Mouse (Mus musculus) forebrain, embryonic 15.5 days (tissue): ENCODE measurements around the gene Cntnap5b. TPM values are rescaled to one million over a fixed set of nuclear protein-coding genes. Genes with fewer than 3 reads are reported as not detected.
"Not testable (repeated sequence)": the region's sequence is repeated elsewhere in the genome, so short reads cannot be mapped to it uniquely, and the experiment has no call there.

ENCODE experiments used
- ATAC-seq: fragments of 200-750 bp; cut with Nextera tagmentation; replicated peaks from 2 replicates; pipeline ENCODE4 v1.8.0; 2017; ENCODE audit warnings: mild to moderate bottlenecking, moderate TSS enrichment, moderate library complexity
- H3K27ac ChIP-seq: fragments of 300-500 bp; sonication (generic); replicated peaks from 2 replicates; pipeline ENCODE4 v1.5.1; 2015; ENCODE audit warnings: mild to moderate bottlenecking, inconsistent platforms
- H3K27me3 ChIP-seq: fragments of 300-500 bp; sonication (generic); 2 replicates; pipeline ENCODE4 v1.6.1; 2015; ENCODE audit warnings: inconsistent platforms
- H3K36me3 ChIP-seq: fragments of 300-500 bp; sonication (generic); 2 replicates; pipeline ENCODE4 v1.6.1; 2015; ENCODE audit warnings: mild to moderate bottlenecking, inconsistent platforms
- H3K4me1 ChIP-seq: fragments of 300-500 bp; sonication (generic); 2 replicates; pipeline ENCODE4 v1.6.1; 2015; ENCODE audit warnings: inconsistent platforms
- H3K4me2 ChIP-seq: fragments of 300-500 bp; sonication (generic); replicated peaks from 2 replicates; pipeline ENCODE4 v1.6.1; 2015; ENCODE audit warnings: mild to moderate bottlenecking, inconsistent platforms
- H3K4me3 ChIP-seq: fragments of 300-500 bp; sonication (generic); 2 replicates; pipeline ENCODE4 v1.5.1; 2015; ENCODE audit warnings: mild to moderate bottlenecking, inconsistent platforms
- H3K9ac ChIP-seq: fragments of 300-500 bp; sonication (generic); replicated peaks from 2 replicates; pipeline ENCODE4 v1.6.1; 2015; ENCODE audit warnings: mild to moderate bottlenecking, inconsistent platforms
- H3K9me3 ChIP-seq: fragments of 300-500 bp; sonication (generic); 2 replicates; pipeline ENCODE4 v1.6.1; 2016; ENCODE audit warnings: inconsistent platforms
- WGBS: fragments of 180-500 bp; shearing (Covaris S2); methylation state at CpG from one replicate; pipeline ENCODE4 v1.1.7; 2015; ENCODE audit warnings: mixed read lengths; 5-methylcytosine and 5-hydroxymethylcytosine counted together
- polyA plus RNA-seq: library from polyadenylated mRNA; unstranded; fragments of >200 nt; fragmentation: Nextera tagmentation; extraction: Ambion mirVana; gene quantifications from 2 replicates; pipeline ENCODE4 v1.2.1, GENCODE M21; 2015

The Cntnap5b gene
- polyA plus RNA-seq, 1 experiment from 2014 or later = 1.2 TPM

DNA sequence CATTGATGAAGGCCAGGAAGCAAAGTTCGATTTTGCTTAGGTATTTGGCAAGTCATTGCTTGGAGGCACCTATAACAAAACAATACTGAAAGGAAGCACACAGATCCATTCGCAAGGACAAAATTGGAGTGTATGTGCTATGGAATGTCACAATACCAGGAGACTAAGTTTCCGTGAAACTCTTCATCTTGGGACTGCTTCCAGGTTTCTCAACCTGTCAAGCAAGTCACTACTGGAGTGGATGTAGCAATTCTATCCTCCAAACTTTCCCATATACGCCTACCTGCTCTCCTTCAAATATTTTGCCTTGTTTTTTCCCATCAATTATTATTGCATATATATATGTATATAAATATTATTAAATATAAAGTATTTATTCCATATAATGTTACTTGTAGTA, 228.7 kb downstream of the Cntnap5b start:
- H3K4me2 ChIP-seq, H3K36me3 ChIP-seq, H3K4me3 ChIP-seq, H3K27me3 ChIP-seq, ATAC-seq, H3K27ac ChIP-seq, H3K4me1 ChIP-seq, H3K9me3 ChIP-seq, H3K9ac ChIP-seq: not testable (repeated sequence)
- 94% methylated on average over 4 of the region's 4 CpGs for WGBS

DNA sequence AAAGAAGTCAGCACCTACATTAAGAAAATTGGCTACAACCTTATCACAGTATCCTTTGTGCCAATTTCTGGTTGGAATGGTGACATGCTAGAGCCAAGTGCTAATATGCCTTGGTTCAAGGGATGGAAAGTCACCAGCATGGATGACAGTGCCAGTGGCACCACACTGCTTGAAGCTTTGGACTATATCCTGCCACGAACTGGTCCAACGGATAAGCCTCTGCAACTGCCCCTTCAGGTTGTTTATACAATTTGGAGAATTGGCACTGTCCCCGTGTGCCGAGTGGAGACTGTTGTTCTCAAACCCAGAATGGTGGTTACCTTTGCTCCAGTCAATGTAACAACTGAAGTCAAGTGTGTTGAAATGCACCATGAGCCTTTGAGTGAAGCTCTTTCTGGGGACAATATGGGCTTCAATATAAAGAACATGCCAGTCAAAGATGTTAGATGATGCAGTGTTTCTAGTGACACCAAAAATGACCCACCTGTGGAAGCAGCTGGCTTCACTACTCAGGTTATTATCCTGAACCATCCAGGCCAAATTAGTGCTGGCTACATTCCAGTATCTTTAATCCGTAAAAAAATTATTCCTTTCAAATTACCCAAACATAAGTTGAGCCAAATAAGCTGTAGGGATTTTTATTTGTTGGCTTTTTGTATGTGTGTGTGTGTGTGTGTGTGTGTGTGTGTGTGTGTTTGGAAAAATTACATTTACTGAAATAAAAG, 233.6 kb downstream of the Cntnap5b start:
- no peak overlapping the region for H3K9ac ChIP-seq
- H3K36me3 ChIP-seq = no peaks in the 10 kb centered on the region
- H3K9me3 ChIP-seq = no peaks in the 10 kb centered on the region
- no peak overlapping the region for H3K27ac ChIP-seq
- H3K4me2 ChIP-seq = no peak overlapping the region
- 75% methylated on average over 5 of the region's 5 CpGs for WGBS
- H3K4me3 ChIP-seq = no peak overlapping the region
- no peaks in the 10 kb centered on the region for H3K27me3 ChIP-seq
- no peak for ATAC-seq
- no peaks in the 10 kb centered on the region for H3K4me1 ChIP-seq

DNA sequence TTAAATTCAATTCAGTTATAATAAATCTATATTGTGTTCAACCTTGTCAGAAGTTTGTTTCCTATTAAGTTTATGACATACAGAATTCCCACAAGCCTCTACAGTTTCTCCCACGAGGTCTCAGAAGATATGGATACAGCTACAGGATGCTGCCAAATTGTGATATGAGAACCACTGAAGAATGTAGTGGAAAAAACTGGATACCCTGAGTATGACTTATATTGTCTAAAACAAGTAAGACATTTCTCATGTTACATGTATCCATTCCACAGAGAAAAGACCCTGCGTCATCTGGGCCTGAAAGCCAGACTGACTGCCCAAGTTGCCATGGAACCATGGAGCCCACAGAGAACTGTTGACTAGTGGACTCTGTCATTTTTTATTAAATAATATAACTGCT, 269.2 kb downstream of the Cntnap5b start:
- H3K27me3 ChIP-seq = no peaks in the 10 kb centered on the region
- no peak overlapping the region for H3K4me2 ChIP-seq
- no peaks in the 10 kb centered on the region for H3K9me3 ChIP-seq
- no peak for ATAC-seq
- WGBS = 85% methylated on average over 2 of the region's 2 CpGs
- no peak overlapping the region for H3K9ac ChIP-seq
- no peaks in the 10 kb centered on the region for H3K4me1 ChIP-seq
- no peaks in the 10 kb centered on the region for H3K36me3 ChIP-seq
- H3K4me3 ChIP-seq = no peak overlapping the region
- no peak overlapping the region for H3K27ac ChIP-seq

DNA sequence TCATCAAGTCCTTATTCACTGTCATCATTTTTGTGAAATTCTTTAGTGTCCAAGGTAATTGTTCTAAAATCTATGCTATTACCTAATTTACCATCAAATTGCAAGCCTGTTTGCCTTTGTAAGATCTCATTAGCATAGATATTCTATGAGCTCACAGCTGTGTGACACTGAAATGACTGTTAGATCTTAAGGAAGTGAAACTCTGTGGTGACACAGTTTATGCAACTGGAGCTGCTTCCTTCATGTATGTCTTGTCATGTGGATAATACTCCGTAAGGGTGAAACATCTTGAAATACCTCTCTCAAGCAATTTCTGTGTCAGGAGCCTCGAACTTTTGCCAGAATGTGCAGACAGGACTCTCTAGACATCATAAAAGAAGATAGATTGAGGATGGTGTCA, 307.2 kb downstream of the Cntnap5b start:
- 71% methylated on average over 2 of the region's 2 CpGs for WGBS
- ATAC-seq = no peak

DNA sequence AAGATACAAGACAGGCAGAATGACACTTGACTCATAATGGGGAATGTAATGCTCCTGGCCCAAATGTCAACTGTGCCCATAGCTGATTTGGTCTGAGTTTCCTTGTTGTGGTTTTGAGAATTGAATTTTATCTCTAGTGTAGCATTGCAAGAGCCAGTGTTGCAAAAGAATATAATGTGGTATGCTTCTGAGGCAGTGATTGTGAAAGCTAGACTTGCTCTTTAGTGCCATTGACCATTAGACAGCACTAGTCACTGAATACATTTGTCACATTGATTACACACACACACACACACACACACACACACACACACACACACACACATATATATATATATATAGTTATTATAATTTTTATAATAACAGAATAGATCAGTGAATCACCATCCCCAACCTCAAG, 328.0 kb downstream of the Cntnap5b start:
- ATAC-seq = no peak
- no peaks in the 10 kb centered on the region for H3K27me3 ChIP-seq
- H3K36me3 ChIP-seq = no peaks in the 10 kb centered on the region
- no peak overlapping the region for H3K4me3 ChIP-seq
- no peaks in the 10 kb centered on the region for H3K4me1 ChIP-seq
- no peak overlapping the region for H3K27ac ChIP-seq
- no peak overlapping the region for H3K4me2 ChIP-seq
- no peak overlapping the region for H3K9ac ChIP-seq
- H3K9me3 ChIP-seq = no peaks in the 10 kb centered on the region

More for the DNA sequence above, 307.2 kb downstream of the Cntnap5b start:
- Histone ChIP-seq H3K27me3 (no peaks in the 10 kb centered on the region), H3K9ac (no peak overlapping the region), H3K36me3 (no peaks in the 10 kb centered on the region), H3K4me1 (no peaks in the 10 kb centered on the region), H3K27ac (no peak overlapping the region), H3K9me3 (no peaks in the 10 kb centered on the region), H3K4me3 (no peak overlapping the region), H3K4me2 (no peak overlapping the region)

DNA sequence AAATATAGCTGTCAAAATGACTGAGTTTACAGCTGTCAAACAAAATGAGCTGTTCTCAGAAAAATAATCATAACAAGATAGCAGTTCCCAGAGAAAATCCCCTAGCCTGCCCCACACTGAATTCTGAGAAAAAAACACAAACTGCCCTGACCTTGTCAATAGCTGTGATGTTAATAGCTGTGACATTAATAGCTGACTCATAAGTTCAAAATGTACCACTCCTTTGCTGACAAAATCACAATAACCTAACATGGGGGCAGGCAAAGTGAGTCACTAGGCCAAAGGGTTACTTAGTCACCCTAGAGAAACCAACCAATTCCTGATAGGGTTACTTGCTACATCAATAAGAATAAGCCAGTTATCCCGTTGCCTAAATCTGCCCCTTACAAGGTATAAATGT, 328.5 kb downstream of the Cntnap5b start:
- Histone ChIP-seq H3K36me3 (no peaks in the 10 kb centered on the region), H3K4me2 (no peak overlapping the region), H3K4me1 (no peaks in the 10 kb centered on the region), H3K4me3 (no peak overlapping the region), H3K27ac (no peak overlapping the region), H3K27me3 (no peaks in the 10 kb centered on the region), H3K9ac (no peak overlapping the region), H3K9me3 (no peaks in the 10 kb centered on the region)
- 89% methylated on average over 1 of the region's 1 CpGs for WGBS
- ATAC-seq = no peak

DNA sequence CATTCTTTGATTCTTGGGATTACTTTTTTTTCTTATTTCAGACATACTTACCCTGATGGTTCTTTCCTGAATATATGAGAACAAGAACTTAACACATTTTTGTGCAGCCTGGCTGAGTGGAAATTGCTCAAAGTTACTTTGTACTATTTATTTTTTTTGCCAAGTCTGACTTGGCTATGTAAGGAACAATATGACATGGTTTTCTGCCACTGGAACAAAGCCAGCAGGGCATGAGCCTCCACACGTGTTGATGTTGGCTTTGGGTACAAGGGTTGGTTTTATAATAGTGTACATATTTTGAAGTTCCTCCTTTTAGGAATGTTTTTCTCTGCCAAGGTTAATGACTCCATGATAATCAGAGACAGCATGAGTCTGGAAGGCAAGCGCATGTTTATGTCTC, 331.8 kb downstream of the Cntnap5b start:
- H3K9me3 ChIP-seq = no peaks in the 10 kb centered on the region
- H3K4me3 ChIP-seq = no peak overlapping the region
- no peak overlapping the region for H3K4me2 ChIP-seq
- H3K4me1 ChIP-seq = no peaks in the 10 kb centered on the region
- no peaks in the 10 kb centered on the region for H3K36me3 ChIP-seq
- H3K27ac ChIP-seq = no peak overlapping the region
- no peak overlapping the region for H3K9ac ChIP-seq
- WGBS = 62% methylated on average over 2 of the region's 2 CpGs
- H3K27me3 ChIP-seq = no peaks in the 10 kb centered on the region
- ATAC-seq = no peak

DNA sequence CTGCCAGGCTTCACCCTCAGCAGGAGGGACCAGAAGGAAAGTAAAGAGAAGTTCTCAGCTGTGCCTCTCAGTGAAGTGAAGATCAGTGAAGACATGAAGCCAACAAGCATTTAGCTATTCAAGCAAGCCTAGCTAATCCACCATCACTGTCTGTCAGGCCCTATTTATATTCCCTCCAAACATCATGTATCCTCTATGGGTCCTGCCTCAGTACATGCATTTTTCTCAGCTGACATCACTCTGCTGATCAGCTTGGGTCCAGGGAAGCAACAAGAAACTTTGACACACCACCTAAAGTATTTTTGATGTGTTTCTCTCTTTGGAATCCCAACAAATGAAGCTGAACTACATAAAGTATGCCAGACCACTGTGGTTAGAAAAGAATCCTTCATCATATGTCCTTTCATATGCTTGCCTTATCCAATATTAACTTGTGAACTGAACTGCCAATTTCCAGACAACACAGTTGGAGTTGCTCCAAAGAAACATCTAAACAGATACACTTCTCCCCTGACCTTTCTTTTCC, 349.9 kb downstream of the Cntnap5b start:
- no peak for ATAC-seq
- H3K4me2 ChIP-seq = no peak overlapping the region

DNA sequence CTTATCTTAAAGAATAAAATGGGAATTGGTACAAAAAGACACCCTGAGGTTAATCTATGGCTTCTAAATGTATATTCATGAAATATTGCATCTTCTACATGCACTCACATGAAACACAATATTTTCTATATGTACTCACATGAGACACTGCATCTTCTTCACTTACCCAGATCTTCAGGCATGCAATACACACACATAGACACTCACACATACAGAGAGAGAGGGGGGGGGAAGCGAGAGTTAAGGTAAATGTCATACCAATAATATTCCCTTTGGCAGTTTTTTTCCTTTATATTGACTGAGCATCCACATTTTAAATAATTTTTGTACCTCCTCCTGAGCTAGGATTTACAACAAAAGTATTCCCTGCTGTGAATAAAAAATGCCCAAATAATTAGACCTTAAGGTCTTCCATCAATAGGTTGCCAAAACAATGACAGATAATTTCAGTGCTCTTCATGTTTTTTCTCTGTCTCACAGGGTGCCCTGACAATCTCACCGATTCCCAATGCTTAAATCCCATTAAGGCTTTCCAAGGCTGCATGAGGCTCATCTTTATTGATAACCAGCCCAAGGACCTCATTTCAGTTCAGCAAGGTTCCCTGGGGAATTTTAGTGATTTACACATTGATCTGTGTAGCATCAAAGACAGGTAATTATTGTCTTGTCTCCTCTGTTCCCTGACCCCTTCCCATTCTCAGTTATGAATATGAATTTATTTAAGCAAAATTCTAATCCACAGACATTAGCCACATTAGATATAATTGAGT, 391.2 kb downstream of the Cntnap5b start:
- no peak overlapping the region for H3K27ac ChIP-seq
- 48% methylated on average over 2 of the region's 2 CpGs for WGBS
- H3K9ac ChIP-seq = no peak overlapping the region
- ATAC-seq = no peak
- no peaks in the 10 kb centered on the region for H3K36me3 ChIP-seq
- no peaks in the 10 kb centered on the region for H3K4me1 ChIP-seq
- no peaks in the 10 kb centered on the region for H3K9me3 ChIP-seq
- H3K27me3 ChIP-seq = no peaks in the 10 kb centered on the region
- no peak overlapping the region for H3K4me2 ChIP-seq
- H3K4me3 ChIP-seq = no peak overlapping the region

More for the DNA sequence above, 349.9 kb downstream of the Cntnap5b start:
- Histone ChIP-seq H3K4me3 (no peak overlapping the region), H3K27ac (no peak overlapping the region), H3K9ac (no peak overlapping the region), H3K27me3 (no peaks in the 10 kb centered on the region), H3K4me1 (no peaks in the 10 kb centered on the region), H3K9me3 (no peaks in the 10 kb centered on the region), H3K36me3 (no peaks in the 10 kb centered on the region)

DNA sequence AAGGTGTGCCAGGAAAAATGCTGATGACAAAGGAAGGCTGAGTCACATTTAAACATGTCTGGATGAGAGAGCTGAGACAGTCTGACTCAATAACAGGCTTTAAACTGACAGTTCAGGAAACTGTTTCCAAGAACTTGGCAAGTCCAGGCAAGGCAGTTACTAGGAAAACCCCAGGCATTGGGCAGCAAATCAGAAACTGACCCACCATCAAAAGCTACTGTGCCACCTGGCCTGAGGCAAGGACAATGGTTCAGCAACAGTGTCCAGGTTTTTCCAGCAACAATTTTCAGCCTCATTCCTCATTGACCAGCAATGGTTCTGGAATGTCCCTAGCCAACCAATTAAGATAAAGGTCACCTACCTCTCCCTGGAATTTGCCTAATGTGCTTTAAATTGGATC, 399.0 kb downstream of the Cntnap5b start:
- Histone ChIP-seq H3K4me1 (no peaks in the 10 kb centered on the region), H3K36me3 (no peaks in the 10 kb centered on the region), H3K27ac (no peak overlapping the region), H3K27me3 (no peaks in the 10 kb centered on the region), H3K9ac (no peak overlapping the region), H3K9me3 (no peaks in the 10 kb centered on the region), H3K4me3 (no peak overlapping the region), H3K4me2 (no peak overlapping the region)
- no peak for ATAC-seq

DNA sequence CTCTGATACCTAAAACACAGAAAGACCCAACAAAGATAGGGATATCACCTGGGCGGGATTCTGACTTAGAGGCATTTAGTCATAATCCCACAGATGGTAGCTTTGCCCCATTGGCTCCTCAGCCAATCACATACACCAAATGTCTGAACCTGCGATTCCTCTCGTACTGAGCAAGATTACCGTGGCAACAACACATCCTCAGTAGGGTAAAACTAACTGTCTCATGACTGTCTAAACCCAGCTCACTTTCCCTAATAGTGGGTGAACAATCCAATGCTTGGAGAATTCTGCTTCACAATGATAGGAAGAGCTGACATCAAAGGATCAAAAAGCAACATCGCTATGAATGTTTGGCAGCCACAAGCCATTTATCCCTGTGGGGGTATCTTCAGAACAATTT, 407.5 kb downstream of the Cntnap5b start:
- Histone ChIP-seq H3K4me2 (no peak overlapping the region), H3K36me3 (no peaks in the 10 kb centered on the region), H3K9ac (no peak overlapping the region), H3K4me3 (no peak overlapping the region), H3K9me3 (no peaks in the 10 kb centered on the region), H3K27me3 (no peaks in the 10 kb centered on the region), H3K4me1 (no peaks in the 10 kb centered on the region), H3K27ac (no peak overlapping the region)
- peak; percentile 94 for ATAC-seq
- 75% methylated on average over 5 of the region's 5 CpGs for WGBS

DNA sequence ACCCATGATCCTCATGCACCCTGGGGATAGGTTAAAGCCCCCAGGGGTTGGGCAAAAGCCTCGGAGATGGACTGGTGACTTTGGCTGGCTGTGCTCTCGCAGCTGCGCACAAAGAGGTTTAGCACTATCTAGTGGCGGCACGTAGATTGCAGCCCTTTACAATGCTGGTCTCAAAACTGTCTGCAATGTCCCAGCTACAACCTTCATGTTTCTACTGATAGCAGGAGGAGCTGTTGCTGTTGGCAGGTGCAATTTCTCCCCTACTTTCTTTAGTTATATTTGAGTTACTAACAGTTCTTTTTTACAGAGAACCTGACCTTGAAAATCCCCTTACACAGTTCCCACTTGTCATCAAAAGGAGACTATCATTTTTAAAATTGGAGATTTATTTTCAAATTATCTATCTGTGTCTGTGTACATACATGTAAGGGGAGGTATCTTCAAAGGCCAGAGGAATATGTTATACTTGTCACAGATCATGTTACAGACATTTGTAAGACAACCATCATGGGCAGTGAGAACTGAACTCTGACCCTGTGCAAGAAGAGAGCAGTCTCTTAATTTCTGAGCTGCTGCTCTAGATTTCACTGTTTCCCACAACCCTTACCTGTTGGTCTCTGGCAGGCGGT, 459.5 kb downstream of the Cntnap5b start:
- 8% methylated on average over 6 of the region's 6 CpGs for WGBS
- Histone ChIP-seq H3K4me3 (0 out of 2 replicates have a peak overlapping the region, but pooled peaks have one; percentile 10), H3K27ac (no peak overlapping the region), H3K9ac (no peak overlapping the region), H3K36me3 (no peaks in the 10 kb centered on the region), H3K4me1 (no peaks in the 10 kb centered on the region), H3K27me3 (no peaks in the 10 kb centered on the region), H3K4me2 (no peak overlapping the region), H3K9me3 (no peaks in the 10 kb centered on the region)
- peak; percentile 96 for ATAC-seq
